8 mouse cellular contexts compared by ENCODE assay signal in the genomic region with DNA sequence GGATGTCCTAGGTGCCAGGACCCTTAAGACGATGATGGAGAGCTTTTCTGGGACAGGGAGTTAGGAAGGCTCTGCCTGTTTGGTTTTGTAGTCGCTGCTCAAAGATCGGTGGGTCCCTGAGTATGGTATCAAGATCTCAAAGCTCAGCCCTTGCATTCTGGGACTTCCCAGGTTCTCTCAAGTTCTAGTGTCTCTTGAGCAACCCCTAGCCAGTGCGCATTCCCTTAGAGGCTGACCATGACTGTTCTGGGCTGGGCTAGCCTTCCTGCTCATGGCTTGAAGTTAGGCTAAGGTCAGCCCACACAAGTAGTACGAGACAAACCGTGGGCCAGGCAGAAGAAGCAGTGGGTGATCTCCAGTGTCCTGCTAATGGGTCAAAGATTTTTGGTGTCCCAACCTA. TPM values are rescaled to one million over a fixed set of nuclear protein-coding genes. Genes with fewer than 3 reads are reported as not detected.
DNase-seq lines count a peak whose midpoint lies in the region; ATAC-seq and TF ChIP-seq lines count a peak whose summit lies in the region.
"Had no signal": no experiment of that assay in that cellular context is flagged by ENCODE, and none has a peak within 500 bp of the region (broad histone marks: within the 10 kb centered on the region; RNA-seq: fewer than 3 reads in every experiment).

No protein-coding gene starts in this region.

- no peaks in the 10 kb centered on the region for H3K4me1 ChIP-seq in liver, adult 2 months (ENCODE audit: control insufficient read depth, insufficient read depth, low read length)
- H3K4me1 ChIP-seq in embryonic facial prominence, embryonic 15.5 days = peaks cover 22% of the 10 kb centered on the region
- H3K4me1 ChIP-seq in intestine, embryonic 16.5 days (ENCODE audit: control insufficient read depth, insufficient read depth, low read length) = peaks cover 18% of the 10 kb centered on the region

- WGBS in liver, adult 2 months = 65% methylated on average over 6 of the region's 6 CpGs
- 82% methylated on average over 6 of the region's 6 CpGs for WGBS in embryonic facial prominence, embryonic 15.5 days
- 76% methylated on average over 6 of the region's 6 CpGs for WGBS in intestine, embryonic 16.5 days

- H3K79me2 ChIP-seq in liver, adult 2 months (ENCODE audit: control insufficient read depth, insufficient read depth, low read length) = no peaks in the 10 kb centered on the region; the same call in 1 of the 2 replicates

- H3K36me3 ChIP-seq in liver, adult 2 months (ENCODE audit: control insufficient read depth, insufficient read depth, low read length) = no peaks in the 10 kb centered on the region
- H3K36me3 ChIP-seq in embryonic facial prominence, embryonic 15.5 days = no peaks in the 10 kb centered on the region
- no peaks in the 10 kb centered on the region for H3K36me3 ChIP-seq in intestine, embryonic 16.5 days (ENCODE audit: control insufficient read depth, insufficient read depth, low read length)

- peak overlapping the region; percentile 67 for H3K4me3 ChIP-seq in liver, adult 2 months (ENCODE audit: insufficient read depth, low read depth, low read length)
- H3K4me3 ChIP-seq in embryonic facial prominence, embryonic 15.5 days (replicated peaks) = peak overlapping the region; percentile 47
- H3K4me3 ChIP-seq in intestine, embryonic 16.5 days (ENCODE audit: low read length) = peak overlapping the region; percentile 59

- H3K4me2 ChIP-seq in embryonic facial prominence, embryonic 15.5 days (replicated peaks) = peak overlapping the region; percentile 79; the same call in 1 of the 2 replicates
- 0 out of 2 replicates have a peak overlapping the region, but pooled peaks have one; percentile 9 for H3K4me2 ChIP-seq in intestine, embryonic 16.5 days (ENCODE audit: low read depth, low read length)

- no peak for TF ChIP-seq CTCF in liver, adult 2 months (IDR thresholded peaks at IDR 0.05; ENCODE audit: low read depth, low read length)

- H3K27me3 ChIP-seq in liver, adult 2 months (ENCODE audit: control insufficient read depth, insufficient read depth, low read length) = peaks cover 5% of the 10 kb centered on the region
- peaks cover 37% of the 10 kb centered on the region for H3K27me3 ChIP-seq in embryonic facial prominence, embryonic 15.5 days
- H3K27me3 ChIP-seq in intestine, embryonic 16.5 days (replicated peaks; ENCODE audit: control insufficient read depth, insufficient read depth, low read length) = peaks cover 19% of the 10 kb centered on the region; the same call in 1 of the 2 replicates

- H3K9ac ChIP-seq in liver, adult 2 months (ENCODE audit: low read depth, low read length) = no peak overlapping the region
- no peak overlapping the region for H3K9ac ChIP-seq in embryonic facial prominence, embryonic 15.5 days
- no peak overlapping the region for H3K9ac ChIP-seq in intestine, embryonic 16.5 days (ENCODE audit: low read depth, low read length)

- no peak for TF ChIP-seq POLR2A in liver, adult 2 months (IDR thresholded peaks at IDR 0.05; ENCODE audit: extremely low read depth, insufficient read depth, low read length)

- no peak overlapping the region for H3K27ac ChIP-seq in liver, adult 2 months (replicated peaks; ENCODE audit: insufficient read depth, low read depth, low read length)
- no peak overlapping the region for H3K27ac ChIP-seq in embryonic facial prominence, embryonic 15.5 days (replicated peaks)
- H3K27ac ChIP-seq in intestine, embryonic 16.5 days (ENCODE audit: low read length) = no peak overlapping the region

- no peak for DNase-seq in liver, adult 2 months (ENCODE audit: extremely low read depth, low read depth, low spot score)
- no peak for DNase-seq in liver
- DNase-seq in natural killer cell, adult 2 months (ENCODE audit: low spot score in 2 of 2) = peak; percentile 29 to 51
- DNase-seq in adrenal gland, postnatal 25 days = no peak
- DNase-seq in layer of hippocampus, postnatal 25 days (ENCODE audit: extremely low spot score in 1 of 2, low spot score in 1 of 2) = no peak
- DNase-seq: cerebellum, postnatal 10 days had no signal

- no peaks in the 10 kb centered on the region for H3K9me3 ChIP-seq in embryonic facial prominence, embryonic 15.5 days (replicated peaks)
- no peaks in the 10 kb centered on the region for H3K9me3 ChIP-seq in intestine, embryonic 16.5 days (ENCODE audit: control insufficient read depth, low read length)

- ATAC-seq in embryonic facial prominence, embryonic 15.5 days (ENCODE audit: insufficient number of reproducible peaks, low FRiP score, low TSS enrichment, low read depth) = no peak
- ATAC-seq in intestine, embryonic 16.5 days = no peak

RNA-seq across cellular contexts. Expression of a gene that starts 1.5 kb away (rescaled TPM):
- 0.65 and 2.2 TPM in 2 replicates for total RNA-seq in liver, adult 2 months (2014; rRNA removed)
- polyA plus RNA-seq in liver, adult 2 months (2012; rRNA removed) = 2.2 and 2.6 TPM in 2 replicates
- polyA plus RNA-seq in embryonic facial prominence, embryonic 15.5 days (2015; fragmentation: Nextera tagmentation; extraction: Ambion mirVana) = 2.1 and 2.4 TPM in 2 replicates
- 2.9 and 3.2 TPM in 2 replicates for polyA plus RNA-seq in intestine, embryonic 16.5 days (2015; fragmentation: Nextera tagmentation; extraction: Ambion mirVana)
- 3.4 and 4.3 TPM in 2 replicates for total RNA-seq in adrenal gland, postnatal 25 days (2021)
- total RNA-seq in layer of hippocampus, postnatal 25 days (2021) = 1 to 10 TPM; 2.5 to 3.7 TPM

Comparison
In these comparisons a context has a peak if more than half of its experiments do, and no peak if none do; other contexts are left out.
1. DNase-seq: peak in natural killer cell, adult 2 months (2 of 2); none in liver, adult 2 months (single experiment), liver (single experiment), adrenal gland, postnatal 25 days (single experiment) and layer of hippocampus, postnatal 25 days (0 of 2).
2. Peak in every context shown above with its lines, with median percentiles within 50 percentile points of each other: H3K4me3 ChIP-seq.